Mouse (Mus musculus) hematopoietic stem cell, adult 5-6 weeks (primary cell): Measurements from ENCODE around the gene Hipk2. TPM values are rescaled to one million over a fixed set of nuclear protein-coding genes. Genes with fewer than 3 reads are reported as not detected.

Experiments used
- ATAC-seq, 2 experiments: fragments of 125-278 bp in 1 of 2; replicated peaks in 1 of 2; 2 replicates each; pipeline ENCODE4 v1.8.0; 2016 to 2017; ENCODE audit warnings: inconsistent platforms in 2 of 2, mild to moderate bottlenecking in 2 of 2, moderate number of reproducible peaks in 2 of 2, low read depth in 1 of 2, moderate TSS enrichment in 1 of 2; ENCODE audit not compliant: low FRiP score in 2 of 2, poor library complexity in 2 of 2, severe bottlenecking in 2 of 2, insufficient read depth in 1 of 2, low TSS enrichment in 1 of 2
- total RNA-seq: library from RNA; stranded (forward); fragments of 172-1452, 232-1000 nt; gene quantifications from 2 replicates; pipeline ENCODE4 v1.2.3, GENCODE M21; 2017

The Hipk2 gene
- total RNA-seq, 1 experiment from 2014 or later: 11.8 TPM

GRCm38 (mm10) chr6:38792966-38793365 is 83.0 kb downstream of the Hipk2 start:
- no peak for ATAC-seq

GRCm38 (mm10) chr6:38789221-38789810 is 86.6 kb downstream of the Hipk2 start:
- ATAC-seq: no peak

GRCm38 (mm10) chr6:38787811-38788509 is 88.0 kb downstream of the Hipk2 start:
- ATAC-seq: no peak

GRCm38 (mm10) chr6:38787134-38787533 is 88.8 kb downstream of the Hipk2 start:
- ATAC-seq: no peak

GRCm38 (mm10) chr6:38785747-38786146 is 90.2 kb downstream of the Hipk2 start:
- ATAC-seq: peak; percentile 85 to 92

GRCm38 (mm10) chr6:38779411-38779810 is 96.6 kb downstream of the Hipk2 start:
- ATAC-seq: no peak

GRCm38 (mm10) chr6:38778887-38779286 is 97.1 kb downstream of the Hipk2 start:
- no peak for ATAC-seq

GRCm38 (mm10) chr6:38776000-38776584 is 99.9 kb downstream of the Hipk2 start:
- ATAC-seq: no peak

- ATAC-seq: no peak
Observed at GRCm38 (mm10) chr6:38772836-38773518, 103.0 kb downstream of the Hipk2 start.

GRCm38 (mm10) chr6:38771061-38771667 is 104.8 kb downstream of the Hipk2 start:
- no peak for ATAC-seq

- no peak for ATAC-seq
Observed at GRCm38 (mm10) chr6:38769627-38770026, 106.3 kb downstream of the Hipk2 start.

- ATAC-seq: no peak
Observed at GRCm38 (mm10) chr6:38762588-38763265, 113.2 kb downstream of the Hipk2 start.

- ATAC-seq: no peak
Observed at GRCm38 (mm10) chr6:38762006-38762405, 114.0 kb downstream of the Hipk2 start.

GRCm38 (mm10) chr6:38760911-38761706 is 114.9 kb downstream of the Hipk2 start:
- no peak for ATAC-seq

- ATAC-seq: no peak
Observed at GRCm38 (mm10) chr6:38759922-38760620, 115.9 kb downstream of the Hipk2 start.

- no peak for ATAC-seq
Observed at GRCm38 (mm10) chr6:38759186-38759585, 116.8 kb downstream of the Hipk2 start.
